Mouse (Mus musculus): ENCODE data around the gene Slc23a3. TPM values are rescaled to one million over a fixed set of nuclear protein-coding genes. Genes with fewer than 3 reads are reported as not detected.

Slc23a3 gene
- polyA plus RNA-seq, 1 experiment from 2014 or later, result 0.23 TPM

GRCm38 (mm10) chr1:75124346-75125321 lies 9.1 kb downstream of the Slc23a3 start, which contains the start of gene Nhej1:
TSS of gene Nhej1 (minus strand) at chr1:75125200.
- peak within 1 kb of the TSS; percentile 57 for H3K4me3 ChIP-seq (ENCODE audit: low read depth, low read length)
- ATAC-seq (replicated peaks; ENCODE audit: low FRiP score) (peak; percentile 94), DNase-seq (ENCODE audit: low spot score) (peak; percentile 98)
- no peaks in the 10 kb centered on the region for H3K36me3 ChIP-seq (ENCODE audit: control insufficient read depth, insufficient read depth, low read length)
- H3K27ac ChIP-seq (ENCODE audit: low read depth, low read length), result peak within 1 kb of the TSS; percentile 95
- no peaks in the 10 kb centered on the region for H3K9me3 ChIP-seq (ENCODE audit: control insufficient read depth, low read length)
- no peaks in the 10 kb centered on the region for H3K27me3 ChIP-seq (replicated peaks; ENCODE audit: control insufficient read depth, insufficient read depth, low read length)
- H3K4me2 ChIP-seq, result peak within 1 kb of the TSS; percentile 80
- peaks cover 4% of the 10 kb centered on the region for H3K4me1 ChIP-seq (replicated peaks; ENCODE audit: control insufficient read depth, insufficient read depth, low read length)
- WGBS, result 2% methylated on average over 56 of the region's 56 CpGs
- peak within 1 kb of the TSS; percentile 68 for H3K9ac ChIP-seq (ENCODE audit: low read depth, low read length)

DNA sequence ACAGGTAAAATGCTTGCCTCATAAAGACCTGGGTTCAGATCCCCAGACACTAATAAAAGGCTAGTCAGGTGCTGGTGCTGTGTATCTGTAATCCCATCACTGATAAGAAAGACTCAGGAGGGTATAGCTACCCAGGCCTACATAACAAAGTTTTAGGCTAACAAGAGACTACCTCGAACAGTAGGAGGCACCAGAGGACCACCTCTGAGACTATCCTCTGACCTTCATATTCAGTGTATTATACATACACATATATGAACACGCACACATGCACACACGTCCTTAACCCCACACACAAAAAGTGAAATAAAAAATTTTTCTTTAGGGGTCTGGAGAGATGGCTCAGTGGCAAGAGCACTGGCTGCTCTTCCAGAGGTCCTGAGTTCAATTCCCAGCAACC lies 11.5 kb downstream of the Slc23a3 start:
- Histone ChIP-seq H3K4me1 (replicated peaks; ENCODE audit: control insufficient read depth, insufficient read depth, low read length) (peaks cover 4% of the 10 kb centered on the region), H3K27me3 (replicated peaks; ENCODE audit: control insufficient read depth, insufficient read depth, low read length) (no peaks in the 10 kb centered on the region), H3K27ac (ENCODE audit: low read depth, low read length) (no peak overlapping the region), H3K9ac (ENCODE audit: low read depth, low read length) (no peak overlapping the region), H3K36me3 (ENCODE audit: control insufficient read depth, insufficient read depth, low read length) (no peaks in the 10 kb centered on the region), H3K9me3 (ENCODE audit: control insufficient read depth, low read length) (no peaks in the 10 kb centered on the region), H3K4me2 (no peak overlapping the region), H3K4me3 (ENCODE audit: low read depth, low read length) (no peak overlapping the region)
- 79% methylated on average over 3 of the region's 3 CpGs for WGBS
- ATAC-seq (replicated peaks; ENCODE audit: low FRiP score) (no peak), DNase-seq (ENCODE audit: low spot score) (no peak)

Other genes starting within 250 kb of the Slc23a3 start
- gene Fev, start 248.5 kb downstream of the Slc23a3 start, polyA plus RNA-seq (2014; fragmentation: Nextera tagmentation; extraction: Ambion mirVana), result 0.23 and 0.31 TPM in 2 replicates
- gene Cryba2, start 240.7 kb downstream of the Slc23a3 start, polyA plus RNA-seq (2014; fragmentation: Nextera tagmentation; extraction: Ambion mirVana), result not detected in 2 replicates
- not detected in 2 replicates for gene Cfap65, start 198.3 kb downstream of the Slc23a3 start, polyA plus RNA-seq (2014; fragmentation: Nextera tagmentation; extraction: Ambion mirVana)
- 2.2 and 2.7 TPM in 2 replicates for gene Ihh, start 182.2 kb downstream of the Slc23a3 start, polyA plus RNA-seq (2014; fragmentation: Nextera tagmentation; extraction: Ambion mirVana)
- gene Nhej1, start 8.7 kb downstream of the Slc23a3 start, polyA plus RNA-seq (2014; fragmentation: Nextera tagmentation; extraction: Ambion mirVana), result 6.8 and 8.6 TPM in 2 replicates
- gene Cnppd1, start 8.8 kb upstream of the Slc23a3 start, polyA plus RNA-seq (2014; fragmentation: Nextera tagmentation; extraction: Ambion mirVana), result 63.4 and 68.3 TPM in 2 replicates
- 72.5 and 72.9 TPM in 2 replicates for gene Retreg2, start 8.9 kb upstream of the Slc23a3 start, polyA plus RNA-seq (2014; fragmentation: Nextera tagmentation; extraction: Ambion mirVana)
- gene Zfand2b, start 34.8 kb upstream of the Slc23a3 start, polyA plus RNA-seq (2014; fragmentation: Nextera tagmentation; extraction: Ambion mirVana), result 45.4 and 50.9 TPM in 2 replicates
- 70.5 and 74.1 TPM in 2 replicates for gene Abcb6, start 46.5 kb upstream of the Slc23a3 start, polyA plus RNA-seq (2014; fragmentation: Nextera tagmentation; extraction: Ambion mirVana)
- gene Ankzf1, start 58.3 kb upstream of the Slc23a3 start, polyA plus RNA-seq (2014; fragmentation: Nextera tagmentation; extraction: Ambion mirVana), result 20.5 and 21.5 TPM in 2 replicates
- gene Atg9a, start 58.3 kb upstream of the Slc23a3 start, polyA plus RNA-seq (2014; fragmentation: Nextera tagmentation; extraction: Ambion mirVana), result 20.0 and 24.1 TPM in 2 replicates
- 8.0 and 9.1 TPM in 2 replicates for gene Glb1l, start 76.9 kb upstream of the Slc23a3 start, polyA plus RNA-seq (2014; fragmentation: Nextera tagmentation; extraction: Ambion mirVana)
- gene Stk16, start 76.9 kb upstream of the Slc23a3 start, polyA plus RNA-seq (2014; fragmentation: Nextera tagmentation; extraction: Ambion mirVana), result 122 and 131 TPM in 2 replicates
- 282 and 298 TPM in 2 replicates for gene Tuba4a, start 86.0 kb upstream of the Slc23a3 start, polyA plus RNA-seq (2014; fragmentation: Nextera tagmentation; extraction: Ambion mirVana)
- not detected in 2 replicates for gene A630095N17Rik, start 98.2 kb upstream of the Slc23a3 start, polyA plus RNA-seq (2014; fragmentation: Nextera tagmentation; extraction: Ambion mirVana)
- gene Dnajb2, start 102.5 kb upstream of the Slc23a3 start, polyA plus RNA-seq (2014; fragmentation: Nextera tagmentation; extraction: Ambion mirVana), result 13.6 and 17.5 TPM in 2 replicates
- 0.55 and 1.0 TPM in 2 replicates for gene Ptprn, start 130.6 kb upstream of the Slc23a3 start, polyA plus RNA-seq (2014; fragmentation: Nextera tagmentation; extraction: Ambion mirVana)
- 0.40 TPM in 1 of 2 replicates, not detected in the other for gene Resp18, start 144.5 kb upstream of the Slc23a3 start, polyA plus RNA-seq (2014; fragmentation: Nextera tagmentation; extraction: Ambion mirVana)
- gene Dnpep, start 184.1 kb upstream of the Slc23a3 start, polyA plus RNA-seq (2014; fragmentation: Nextera tagmentation; extraction: Ambion mirVana), result 83.7 and 98.7 TPM in 2 replicates
- 13.3 and 14.5 TPM in 2 replicates for gene Des, start 226.4 kb upstream of the Slc23a3 start, polyA plus RNA-seq (2014; fragmentation: Nextera tagmentation; extraction: Ambion mirVana)
- 24.8 and 32.3 TPM in 2 replicates for gene Speg, start 241.4 kb upstream of the Slc23a3 start, polyA plus RNA-seq (2014; fragmentation: Nextera tagmentation; extraction: Ambion mirVana)